Mouse (Mus musculus) heart, postnatal 36 days (tissue): ENCODE measurements around the gene Gpd2. TPM values are rescaled to one million over a fixed set of nuclear protein-coding genes. Genes with fewer than 3 reads are reported as not detected.

Experiments used
- DNase-seq, 2 experiments: peaks; one replicate each; pipeline ENCODE4 v3.0.0; 2021 to 2022
- intact Hi-C: fragments of 180-260 bp; cut with DNase I; formaldehyde crosslinking; loops from one replicate; pipeline ENCODE4 v1.15.1; 2025
- total RNA-seq, 2 experiments: library from RNA; stranded (reverse); gene quantifications; 2 replicates each; pipeline ENCODE4 v1.2.3; 2021

Gpd2 gene
- total RNA-seq, 2 experiments from 2014 or later = 15.4 to 17.5 TPM

DNA sequence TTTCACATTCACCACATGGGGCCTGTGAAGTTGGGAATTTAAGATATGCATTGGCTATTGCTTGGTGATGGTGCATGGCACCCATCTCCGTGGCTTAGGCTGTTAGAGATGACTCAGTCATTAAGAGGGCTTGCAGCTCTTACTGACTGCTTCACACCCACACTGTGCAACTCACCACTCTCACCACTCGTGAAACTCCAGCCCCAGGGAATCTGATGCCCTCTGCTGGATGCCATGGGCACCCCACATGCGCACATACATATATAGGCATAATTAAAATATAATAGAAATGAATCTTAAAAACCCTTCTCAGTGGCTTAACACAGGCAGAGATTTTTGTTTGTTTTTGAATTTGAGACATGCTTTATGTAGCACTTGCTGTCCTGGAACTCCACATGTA is 125.1 kb downstream of the Gpd2 start:
- no peak for DNase-seq
- intact Hi-C loops = loop anchor here (5.0 kb wide), 1 partner anchor 175 kb away; no protein-coding TSS in a partner anchor

DNA sequence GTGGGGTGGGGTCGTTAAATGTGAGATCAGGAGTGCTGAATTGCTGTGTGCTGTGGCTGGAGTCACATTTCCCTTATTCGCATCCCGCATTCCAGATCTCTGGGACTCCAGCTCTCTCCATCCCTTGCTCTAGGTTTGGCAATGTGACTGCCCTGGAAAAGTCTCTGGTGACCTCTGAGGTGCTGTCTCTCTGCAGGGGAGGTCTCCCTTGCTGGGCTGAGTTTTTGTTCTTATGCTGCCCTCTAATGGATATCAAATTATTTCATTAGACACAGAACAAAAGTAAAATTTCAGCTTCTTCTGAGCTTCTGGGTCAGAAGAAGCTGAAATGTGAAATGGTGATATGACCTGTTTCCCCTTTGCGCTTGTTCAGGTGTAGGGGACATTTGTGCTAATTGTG is 137.2 kb downstream of the Gpd2 start:
- intact Hi-C loops = loop anchor here (10.0 kb wide), 1 partner anchor 1260 kb away; no protein-coding TSS in a partner anchor
- no peak for DNase-seq

DNA sequence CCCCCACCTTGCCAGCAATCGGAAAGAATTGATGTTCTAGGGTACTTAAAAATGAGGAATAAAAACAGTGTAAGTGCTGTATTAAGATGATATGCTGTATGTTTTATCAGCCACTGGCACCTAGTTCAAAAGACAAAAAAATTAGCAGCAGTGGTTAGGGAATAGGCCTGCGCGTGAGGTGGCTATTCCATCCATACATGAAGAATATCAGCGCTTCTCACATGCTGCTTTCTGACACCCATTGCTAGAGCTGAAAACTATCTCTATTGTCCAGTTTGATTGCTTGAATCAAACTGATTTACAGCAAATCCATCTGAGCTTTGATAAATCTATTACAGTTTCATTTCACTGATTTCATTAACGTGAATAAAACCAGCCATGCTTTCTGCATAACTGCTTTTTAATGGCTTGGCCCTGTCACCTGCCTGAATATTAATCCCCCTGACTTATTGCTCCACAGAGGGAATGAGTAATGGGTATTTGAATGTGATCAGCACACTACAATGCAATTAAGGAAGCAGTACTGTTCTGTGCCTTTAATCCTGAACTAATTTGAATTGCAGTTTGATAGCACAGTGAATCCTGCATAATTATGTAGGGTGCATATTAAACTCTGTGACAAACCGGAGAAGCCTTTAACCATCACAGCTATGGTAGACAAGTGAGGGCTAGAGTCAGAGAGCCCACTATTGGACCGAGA is 137.9 kb downstream of the Gpd2 start:
- intact Hi-C loops = loop anchor here (10.0 kb wide), 1 partner anchor 1260 kb away; no protein-coding TSS in a partner anchor
- no peak for DNase-seq

DNA sequence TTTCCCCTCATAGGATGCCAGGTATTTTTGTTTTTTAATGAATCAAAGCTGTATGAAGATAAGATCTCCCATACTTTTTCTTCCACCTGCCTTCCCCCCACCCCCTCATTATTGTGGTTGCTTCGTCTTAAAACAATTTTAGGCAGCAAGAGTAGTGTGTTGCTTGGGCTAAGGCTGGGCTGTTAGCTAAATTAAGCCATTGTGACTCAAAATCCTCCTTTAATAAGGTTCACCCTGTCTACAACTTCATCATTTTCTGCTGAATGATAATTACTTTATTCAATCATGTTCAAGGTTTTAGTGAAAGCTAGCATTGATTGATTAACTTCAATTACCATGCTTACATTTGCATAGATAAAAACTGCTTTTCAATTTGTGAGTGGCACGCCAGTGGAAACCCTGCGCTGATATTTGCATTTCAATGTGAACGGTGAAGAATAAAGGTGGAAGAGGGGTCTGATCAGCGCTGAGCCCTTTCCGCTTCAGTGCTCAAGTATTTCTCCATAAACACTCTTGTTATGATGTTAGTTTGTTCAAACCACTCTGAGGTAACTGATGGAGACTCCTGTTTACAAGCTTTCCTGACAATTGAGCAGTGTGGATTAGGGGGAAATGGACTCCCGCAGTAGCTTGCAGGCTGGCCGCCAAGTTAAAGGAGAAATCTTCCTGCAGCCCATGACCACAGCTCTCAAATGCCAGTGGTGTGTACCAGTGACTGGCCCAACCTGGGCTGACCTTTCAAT is 140.9 kb downstream of the Gpd2 start:
- intact Hi-C loops = loop anchor here (10.0 kb wide), 1 partner anchor 1264 kb away; no protein-coding TSS in a partner anchor
- no peak for DNase-seq

DNA sequence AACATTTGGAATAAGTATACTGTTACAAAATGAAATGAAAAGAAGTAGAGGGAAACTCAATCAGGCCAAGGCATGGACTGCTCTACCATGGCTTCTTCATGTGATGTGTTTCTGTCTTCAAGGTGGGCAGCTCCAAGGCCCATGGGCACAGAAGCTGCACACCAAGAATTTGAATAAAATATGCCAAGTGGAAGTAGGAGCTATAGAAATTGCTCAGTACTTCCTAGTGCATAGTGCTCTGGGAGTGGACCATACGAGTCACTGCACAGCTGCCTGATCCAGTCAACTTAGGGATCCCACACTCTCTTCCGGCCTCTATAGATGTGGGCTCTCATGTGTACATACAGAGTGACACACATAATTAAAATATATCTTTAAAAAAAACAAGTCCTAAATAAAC is 147.2 kb downstream of the Gpd2 start:
- DNase-seq = no peak
- intact Hi-C loops = no loop called here

DNA sequence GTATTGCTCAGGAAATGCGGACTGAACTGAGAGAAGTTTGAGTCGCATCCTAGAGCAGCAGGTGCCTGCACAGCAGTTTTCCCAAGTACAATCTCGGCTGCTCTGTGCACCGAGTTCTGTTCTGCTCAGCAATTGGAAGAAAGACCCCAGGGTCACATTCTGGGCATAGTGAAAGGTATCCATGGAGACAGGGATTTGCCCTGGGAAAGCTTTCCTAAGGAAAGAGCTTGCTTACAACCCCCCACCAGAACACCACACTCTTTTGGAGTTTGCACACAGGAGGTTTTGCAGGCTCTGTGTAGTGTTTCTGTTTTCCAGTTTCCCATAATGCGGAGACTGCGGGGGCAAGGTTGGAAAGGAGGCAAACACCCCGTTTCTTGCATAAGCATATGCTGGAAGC is 150.4 kb downstream of the Gpd2 start:
- intact Hi-C loops = no loop called here
- no peak for DNase-seq

DNA sequence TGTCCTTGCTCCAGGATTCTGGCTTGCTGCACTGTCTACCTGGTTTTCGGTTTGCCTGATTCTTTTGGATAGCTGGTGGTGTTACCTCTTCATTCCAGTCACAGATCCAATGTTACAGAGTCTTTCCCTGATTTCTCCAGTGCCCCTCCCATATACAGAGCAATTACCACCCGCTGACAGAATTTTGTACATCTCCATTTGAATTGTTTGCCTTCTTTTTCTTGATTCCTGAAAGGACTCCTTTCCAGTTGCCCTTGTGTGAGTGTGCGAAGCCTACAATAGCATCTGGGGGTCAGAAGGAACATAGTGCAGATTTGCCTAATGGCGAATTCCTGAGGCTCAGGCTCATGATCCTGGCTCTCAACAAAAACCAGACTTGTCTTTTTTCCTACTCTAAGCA is 157.6 kb downstream of the Gpd2 start:
- intact Hi-C loops = no loop called here
- no peak for DNase-seq

DNA sequence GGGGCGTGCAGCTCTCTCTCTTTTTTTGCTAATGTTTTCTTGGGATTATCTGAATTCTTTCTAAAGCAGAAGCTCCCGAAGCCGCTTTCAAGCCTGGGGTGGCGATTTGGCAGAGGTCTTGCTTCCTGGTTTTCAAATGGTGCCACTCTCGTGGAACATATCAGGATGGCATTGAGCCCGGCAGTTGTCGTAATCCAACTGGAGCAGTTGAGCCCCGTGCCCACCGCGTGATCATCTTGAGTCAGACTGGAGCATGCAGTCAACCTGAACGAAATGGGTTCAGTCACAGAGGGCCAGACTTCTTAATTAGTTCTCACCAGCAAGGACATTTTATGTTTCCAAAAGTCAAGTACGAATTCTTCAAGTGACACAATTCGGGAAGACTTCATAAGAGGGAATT is 158.6 kb downstream of the Gpd2 start:
- DNase-seq = no peak
- intact Hi-C loops = no loop called here

DNA sequence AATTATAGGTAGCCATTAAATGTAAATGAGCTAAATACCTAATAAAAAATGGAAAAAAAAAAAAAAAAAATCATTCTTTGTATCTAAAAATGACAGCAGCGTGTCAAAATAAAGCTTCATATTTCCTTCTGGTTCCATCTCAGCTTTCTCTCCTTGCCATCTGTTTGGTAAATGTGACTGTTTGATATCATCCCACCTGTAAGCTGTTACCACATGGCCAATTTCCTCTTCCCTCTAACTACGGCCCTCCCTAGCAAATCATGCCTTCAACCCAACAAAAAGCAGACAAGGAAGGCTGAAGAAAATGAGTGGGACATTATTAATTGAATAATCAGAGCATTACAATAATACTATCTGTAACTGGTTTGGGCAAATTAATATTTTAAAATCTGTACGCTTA is 160.3 kb downstream of the Gpd2 start:
- DNase-seq = no peak

DNA sequence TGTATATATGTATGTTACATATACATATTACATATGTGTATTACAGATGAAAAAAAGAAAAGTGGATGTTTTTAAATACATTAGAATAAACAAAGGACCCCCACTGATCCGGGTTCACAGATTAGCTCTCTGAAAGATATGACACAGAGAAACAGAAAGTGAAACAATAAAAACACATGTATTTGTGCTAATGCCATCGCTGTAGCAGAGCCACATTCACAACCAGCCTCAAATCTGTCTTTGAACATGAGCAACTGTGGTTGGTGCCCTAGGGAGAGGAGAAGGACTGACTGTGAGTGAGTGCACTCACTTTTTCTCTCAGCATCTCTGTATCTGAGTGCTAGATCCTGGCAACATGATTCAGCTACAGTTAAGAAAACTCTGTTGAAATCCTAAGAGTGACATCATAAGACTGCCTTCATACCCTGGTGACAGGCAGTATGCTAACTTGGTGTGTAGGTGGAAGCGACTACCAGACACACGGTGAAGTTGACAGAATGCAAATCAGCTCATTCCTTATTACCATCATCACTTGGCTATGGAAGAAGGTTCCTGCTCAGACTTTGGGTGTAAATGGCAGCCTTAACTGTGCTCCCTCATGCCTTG is 170.1 kb downstream of the Gpd2 start:
- DNase-seq = no peak
- intact Hi-C loops = no loop called here

More for the DNA sequence above, 160.3 kb downstream of the Gpd2 start:
- intact Hi-C loops = no loop called here

DNA sequence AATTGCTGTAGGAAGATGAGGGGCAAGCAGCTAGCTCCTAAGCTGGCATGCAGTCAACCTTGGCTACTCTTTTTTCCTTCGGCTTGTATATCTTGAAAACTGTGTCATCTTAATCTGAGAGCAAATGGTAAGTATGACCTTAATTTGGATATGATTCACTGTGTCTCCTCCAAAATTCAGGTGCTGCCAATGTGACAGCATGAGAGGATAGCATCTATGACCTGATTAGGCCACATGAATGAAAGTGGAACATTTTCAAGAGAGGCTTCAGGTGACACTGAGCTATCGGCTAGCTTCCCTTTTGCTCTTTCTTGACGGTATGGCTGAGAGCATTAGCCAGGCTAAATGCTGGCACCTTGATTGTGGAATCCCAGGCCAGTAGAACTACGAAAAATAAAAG is 171.0 kb downstream of the Gpd2 start:
- intact Hi-C loops = no loop called here
- no peak for DNase-seq

DNA sequence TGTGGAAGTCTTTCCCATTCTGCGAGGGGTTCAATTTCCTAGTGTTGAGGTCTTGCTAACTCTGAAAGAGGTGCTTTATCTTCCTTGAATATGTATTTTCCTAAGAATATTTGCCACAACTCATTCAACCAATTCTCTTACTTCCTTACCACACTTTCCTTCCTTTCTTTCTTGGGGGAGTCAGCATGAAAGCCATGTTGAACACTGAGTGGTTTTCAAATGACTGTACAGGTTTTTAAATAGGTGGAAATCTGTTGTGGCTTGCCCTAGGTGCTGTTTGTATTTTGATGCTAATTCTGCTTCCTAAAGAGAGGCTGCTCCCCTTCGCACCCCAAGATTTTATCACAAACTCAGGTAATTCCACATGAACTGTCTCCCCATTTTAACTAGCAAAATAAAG is 174.1 kb downstream of the Gpd2 start:
- no peak for DNase-seq
- intact Hi-C loops = no loop called here

DNA sequence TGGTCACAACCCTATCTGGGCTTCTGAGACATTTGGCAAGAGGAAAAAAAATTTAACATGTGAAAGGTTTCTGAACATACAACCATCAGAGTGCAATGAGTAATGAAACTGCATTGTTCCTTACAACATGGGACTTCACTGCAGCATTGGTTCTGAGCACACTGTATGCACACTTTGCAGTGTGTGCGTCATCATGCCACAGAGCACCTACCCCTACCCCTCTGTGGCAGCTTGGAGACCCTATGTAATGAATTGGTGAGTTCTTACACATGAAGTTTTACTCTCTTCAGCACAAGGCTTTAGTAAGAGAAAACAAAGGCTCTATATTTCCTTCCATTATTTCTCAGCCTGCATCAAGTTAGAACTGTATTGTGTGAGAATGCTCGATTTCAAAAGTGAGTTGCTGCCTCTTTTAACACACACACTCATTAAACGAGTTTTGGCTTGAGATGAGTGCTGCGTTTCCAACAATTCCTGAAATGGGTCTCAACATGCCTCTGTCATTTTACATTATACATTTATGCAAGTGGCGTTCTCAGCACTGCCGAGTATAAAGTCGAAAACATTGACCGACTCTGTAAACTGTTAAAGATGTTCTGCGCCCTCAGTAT is 177.2 kb downstream of the Gpd2 start:
- intact Hi-C loops = no loop called here
- no peak for DNase-seq

DNA sequence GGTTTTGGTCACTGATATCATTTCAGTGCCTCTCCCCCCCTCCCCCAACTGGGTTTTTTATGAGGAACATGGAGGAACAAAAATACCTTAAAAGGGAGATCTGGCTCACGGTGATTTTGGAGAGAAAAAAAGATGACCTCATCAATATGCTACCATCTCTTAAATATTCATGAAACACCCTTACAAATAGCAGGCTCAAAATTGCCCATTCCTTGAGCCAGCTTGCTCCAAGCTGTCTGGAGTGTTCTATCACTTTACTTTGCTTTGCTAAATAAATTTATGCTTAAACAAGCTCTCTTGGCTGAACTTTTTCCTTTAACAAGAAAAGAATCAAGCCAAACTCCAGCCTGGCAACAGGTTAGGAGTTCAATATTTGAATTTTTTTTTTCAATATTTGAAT is 179.3 kb downstream of the Gpd2 start:
- intact Hi-C loops = no loop called here
- DNase-seq = no peak

Other genes starting within 250 kb of the Gpd2 start
- gene Nr4a2, start 113.6 kb upstream of the Gpd2 start, total RNA-seq = 1 to 10 TPM; 1.2 to 4.5 TPM